Mouse (Mus musculus) midbrain, embryonic 15.5 days (tissue): ENCODE results near the gene Gna15. TPM values are rescaled to one million over a fixed set of nuclear protein-coding genes. Genes with fewer than 3 reads are reported as not detected.
A peak's percentile ranks its signal among the peaks of the same experiment; 100 is the strongest.

Experiments
- ATAC-seq: fragments of 200-750 bp; cut with Nextera tagmentation; replicated peaks from 2 replicates; pipeline ENCODE4 v1.8.0; 2017; ENCODE audit warnings: moderate TSS enrichment
- H3K27ac ChIP-seq: fragments of 300-500 bp; sonication (generic); 2 replicates; pipeline ENCODE4 v1.5.1; 2015; ENCODE audit warnings: mild to moderate bottlenecking, inconsistent platforms
- H3K27me3 ChIP-seq: fragments of 300-500 bp; sonication (generic); replicated peaks from 2 replicates; pipeline ENCODE4 v1.6.1; 2015; ENCODE audit warnings: inconsistent platforms
- H3K36me3 ChIP-seq: fragments of 300-500 bp; sonication (generic); replicated peaks from 2 replicates; pipeline ENCODE4 v1.6.1; 2015; ENCODE audit warnings: inconsistent platforms
- H3K4me1 ChIP-seq: fragments of 300-500 bp; sonication (generic); 2 replicates; pipeline ENCODE4 v1.6.1; 2015; ENCODE audit warnings: inconsistent platforms
- H3K4me2 ChIP-seq: fragments of 300-500 bp; sonication (generic); 2 replicates; pipeline ENCODE4 v1.6.1; 2015; ENCODE audit warnings: inconsistent platforms, mild to moderate bottlenecking, moderate library complexity
- H3K4me3 ChIP-seq: fragments of 300-500 bp; sonication (generic); 2 replicates; pipeline ENCODE4 v1.5.1; 2015; ENCODE audit warnings: mild to moderate bottlenecking, inconsistent platforms
- H3K9ac ChIP-seq: fragments of 300-500 bp; sonication (generic); 2 replicates; pipeline ENCODE4 v1.6.1; 2015; ENCODE audit warnings: mild to moderate bottlenecking, inconsistent platforms
- H3K9me3 ChIP-seq: fragments of 300-500 bp; sonication (generic); 2 replicates; pipeline ENCODE4 v1.6.1; 2016; ENCODE audit warnings: inconsistent platforms
- WGBS: fragments of 180-500 bp; shearing (Covaris S2); methylation state at CpG from one replicate; pipeline ENCODE4 v1.1.7; 2015; ENCODE audit warnings: mixed read lengths; 5-methylcytosine and 5-hydroxymethylcytosine counted together
- polyA plus RNA-seq: library from polyadenylated mRNA; unstranded; fragments of >200 nt; fragmentation: Nextera tagmentation; extraction: Ambion mirVana; gene quantifications from 2 replicates; pipeline ENCODE4 v1.2.1, GENCODE M21; 2015

Gna15 gene
- polyA plus RNA-seq, 1 experiment from 2014 or later, result 0.96 TPM

DNA sequence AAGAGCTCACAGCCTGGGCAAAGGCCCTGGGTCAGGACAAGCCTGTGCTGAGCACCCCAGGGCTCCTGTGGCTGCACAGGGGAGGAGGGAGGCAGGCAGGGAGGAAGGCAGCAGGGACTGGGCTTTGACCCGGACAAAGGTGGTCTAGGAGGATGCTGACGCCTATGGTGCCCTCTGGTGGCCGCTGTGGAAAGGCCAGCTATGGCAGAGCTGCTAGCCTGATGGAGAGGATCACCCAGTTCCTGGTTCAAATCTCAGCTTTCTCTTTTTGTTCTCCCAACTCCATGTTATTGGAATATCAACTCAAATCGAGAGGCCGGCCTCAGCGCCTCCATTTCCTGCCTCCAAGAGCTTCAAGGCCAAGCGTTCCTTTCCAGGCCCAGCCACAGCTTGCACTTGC is 26.2 kb upstream of the Gna15 start:
- Histone ChIP-seq H3K4me3 (no peak overlapping the region), H3K9me3 (no peaks in the 10 kb centered on the region), H3K36me3 (no peaks in the 10 kb centered on the region), H3K27me3 (no peaks in the 10 kb centered on the region), H3K27ac (no peak overlapping the region), H3K4me1 (peaks cover 11% of the 10 kb centered on the region), H3K4me2 (no peak overlapping the region), H3K9ac (no peak overlapping the region)
- ATAC-seq, result no peak
- 9% methylated on average over 7 of the region's 7 CpGs for WGBS

- no peaks in the 10 kb centered on the region for H3K27me3 ChIP-seq
- H3K9me3 ChIP-seq, result no peaks in the 10 kb centered on the region
- H3K36me3 ChIP-seq, result no peaks in the 10 kb centered on the region
- no peak overlapping the region for H3K27ac ChIP-seq
- no peak overlapping the region for H3K9ac ChIP-seq
- no peak for ATAC-seq
- H3K4me1 ChIP-seq, result peaks cover 15% of the 10 kb centered on the region
- WGBS, result 78% methylated on average over 5 of the region's 5 CpGs
- no peak overlapping the region for H3K4me3 ChIP-seq
- H3K4me2 ChIP-seq, result no peak overlapping the region
Measured at GRCm38 (mm10) chr10:81548944-81549343, 24.9 kb upstream of the Gna15 start.

GRCm38 (mm10) chr10:81546788-81547571 is 23.0 kb upstream of the Gna15 start:
- no peak for ATAC-seq
- Histone ChIP-seq H3K27ac (no peak overlapping the region), H3K9me3 (no peaks in the 10 kb centered on the region), H3K27me3 (no peaks in the 10 kb centered on the region), H3K9ac (no peak overlapping the region), H3K4me3 (no peak overlapping the region), H3K4me2 (no peak overlapping the region), H3K4me1 (peaks cover 35% of the 10 kb centered on the region), H3K36me3 (no peaks in the 10 kb centered on the region)
- 89% methylated on average over 13 of the region's 13 CpGs for WGBS

- 86% methylated on average over 5 of the region's 5 CpGs for WGBS
- Histone ChIP-seq H3K4me3 (no peak overlapping the region), H3K4me2 (no peak overlapping the region), H3K9ac (no peak overlapping the region), H3K27me3 (no peaks in the 10 kb centered on the region), H3K27ac (no peak overlapping the region), H3K36me3 (no peaks in the 10 kb centered on the region), H3K9me3 (no peaks in the 10 kb centered on the region), H3K4me1 (peaks cover 35% of the 10 kb centered on the region)
- ATAC-seq, result no peak
Measured at GRCm38 (mm10) chr10:81546332-81546731, 22.3 kb upstream of the Gna15 start.

GRCm38 (mm10) chr10:81545161-81545747 is 21.2 kb upstream of the Gna15 start, which contains the start of gene Gna11:
Gene Gna11 (minus strand): TSS chr10:81545190.
- under 1% methylated on average over 59 of the region's 59 CpGs for WGBS
- Histone ChIP-seq H3K27ac (peak within 1 kb of the TSS; percentile 89), H3K4me1 (peaks cover 37% of the 10 kb centered on the region), H3K36me3 (no peaks in the 10 kb centered on the region), H3K4me2 (peak within 1 kb of the TSS; percentile 82), H3K9me3 (no peaks in the 10 kb centered on the region), H3K4me3 (peak within 1 kb of the TSS; percentile 76), H3K27me3 (no peaks in the 10 kb centered on the region), H3K9ac (peak within 1 kb of the TSS; percentile 77)
- ATAC-seq, result peak; percentile 97

DNA sequence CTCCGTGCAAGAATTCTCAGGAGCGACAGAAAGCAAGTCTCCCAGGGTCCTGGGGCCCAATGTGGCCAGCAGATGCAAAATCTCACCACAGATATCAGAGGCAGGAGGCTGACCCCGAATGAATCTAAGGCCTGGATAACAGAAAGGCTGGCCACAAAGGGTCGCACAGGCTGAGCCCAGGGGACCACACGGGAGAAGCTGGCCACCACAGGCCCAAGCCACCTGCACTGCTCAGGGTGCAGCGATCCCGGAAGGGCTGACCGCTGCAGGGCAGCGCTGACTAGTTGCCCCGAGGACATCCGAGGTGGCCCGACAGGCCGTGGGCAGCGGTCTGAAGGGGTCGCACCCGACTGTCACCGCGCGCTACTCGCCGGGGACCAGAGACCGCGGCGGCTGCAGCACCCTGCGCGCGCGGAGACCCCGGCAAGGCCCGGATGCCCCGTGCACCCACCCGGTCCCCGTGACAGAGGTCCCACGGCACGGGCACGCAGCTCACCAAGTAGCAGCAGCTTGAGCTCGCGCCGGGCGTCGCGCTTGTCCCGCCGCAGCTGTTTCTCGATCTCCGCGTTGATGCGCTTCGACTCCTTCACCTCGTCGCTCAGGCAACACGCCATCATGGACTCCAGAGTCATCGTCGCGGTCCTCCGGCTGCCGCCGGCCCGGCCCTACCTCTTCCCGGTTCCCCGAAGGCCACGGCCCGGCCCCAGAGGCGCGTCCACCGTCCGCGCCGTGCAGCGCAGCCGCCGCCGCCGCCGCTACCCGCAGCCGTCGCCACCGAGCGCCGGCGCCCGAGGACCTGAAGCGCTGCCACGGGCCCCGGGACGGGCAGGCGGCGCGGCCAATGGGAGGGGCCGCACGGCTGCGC is 20.5 kb upstream of the Gna15 start:
- Histone ChIP-seq H3K4me2 (peak overlapping the region; percentile 82), H3K36me3 (no peaks in the 10 kb centered on the region), H3K9me3 (no peaks in the 10 kb centered on the region), H3K27me3 (no peaks in the 10 kb centered on the region), H3K27ac (peak overlapping the region; percentile 89), H3K4me3 (peak overlapping the region; percentile 76), H3K9ac (peak overlapping the region; percentile 77), H3K4me1 (peaks cover 37% of the 10 kb centered on the region)
- peak; percentile 37 for ATAC-seq
- under 1% methylated on average over 80 of the region's 93 CpGs for WGBS

GRCm38 (mm10) chr10:81543633-81544032 is 19.6 kb upstream of the Gna15 start:
- ATAC-seq, result no peak
- Histone ChIP-seq H3K27me3 (no peaks in the 10 kb centered on the region), H3K4me1 (peaks cover 37% of the 10 kb centered on the region), H3K4me3 (peak overlapping the region; percentile 76), H3K4me2 (peak overlapping the region; percentile 82), H3K36me3 (no peaks in the 10 kb centered on the region), H3K9me3 (no peaks in the 10 kb centered on the region), H3K27ac (no peak overlapping the region), H3K9ac (peak overlapping the region; percentile 77)
- 67% methylated on average over 1 of the region's 1 CpGs for WGBS

DNA sequence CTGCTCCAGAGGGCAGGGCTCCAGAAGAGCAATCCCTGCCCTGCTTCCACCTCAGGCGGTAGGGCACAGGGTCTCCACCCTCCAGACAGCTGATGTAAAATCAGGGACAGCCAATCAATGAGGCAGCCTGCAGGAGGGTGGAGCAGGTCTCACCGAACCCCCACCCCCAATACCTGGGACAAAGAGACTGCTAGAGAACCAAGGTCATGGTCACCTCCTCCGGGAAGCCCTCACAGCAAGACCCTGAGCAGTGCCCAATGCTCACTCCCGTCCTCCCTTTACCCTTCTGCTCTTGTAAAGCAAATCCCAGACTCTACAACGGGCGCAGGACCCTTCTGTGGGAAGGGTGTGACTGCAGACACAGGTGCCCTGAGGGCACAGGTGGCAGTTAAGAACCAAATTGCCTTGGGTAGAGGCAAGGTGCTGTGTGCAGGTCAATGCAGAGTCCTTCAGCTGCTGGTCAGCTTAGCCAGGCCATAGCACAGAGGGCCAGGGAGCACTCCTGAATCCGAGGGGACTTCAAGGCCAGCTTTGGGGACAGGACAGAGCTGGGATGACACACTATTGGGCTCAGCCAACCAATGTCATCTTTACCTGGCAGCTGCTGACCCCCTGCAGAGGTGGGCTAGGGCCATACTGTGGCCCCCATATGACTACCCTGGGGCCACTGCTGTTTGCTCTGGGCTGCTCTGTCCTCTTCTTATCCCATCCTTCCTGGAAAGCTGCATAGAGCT is 18.9 kb upstream of the Gna15 start:
- Histone ChIP-seq H3K27me3 (no peaks in the 10 kb centered on the region), H3K4me1 (peaks cover 37% of the 10 kb centered on the region), H3K4me2 (peak overlapping the region; percentile 82), H3K36me3 (no peaks in the 10 kb centered on the region), H3K9ac (peak overlapping the region; percentile 77), H3K4me3 (peak overlapping the region; percentile 76), H3K27ac (no peak overlapping the region), H3K9me3 (no peaks in the 10 kb centered on the region)
- 77% methylated on average over 7 of the region's 7 CpGs for WGBS
- ATAC-seq, result no peak

- Histone ChIP-seq H3K27me3 (no peaks in the 10 kb centered on the region), H3K36me3 (no peaks in the 10 kb centered on the region), H3K4me3 (no peak overlapping the region), H3K27ac (no peak overlapping the region), H3K9me3 (no peaks in the 10 kb centered on the region), H3K9ac (no peak overlapping the region), H3K4me2 (0 out of 2 replicates have a peak overlapping the region, but pooled peaks have one; percentile 82), H3K4me1 (peaks cover 37% of the 10 kb centered on the region)
- no peak for ATAC-seq
- 68% methylated on average over 10 of the region's 10 CpGs for WGBS
Measured at GRCm38 (mm10) chr10:81541803-81542202, 17.8 kb upstream of the Gna15 start.

GRCm38 (mm10) chr10:81541363-81541762 is 17.3 kb upstream of the Gna15 start:
- H3K9me3 ChIP-seq, result no peaks in the 10 kb centered on the region
- no peak overlapping the region for H3K4me2 ChIP-seq
- H3K27me3 ChIP-seq, result no peaks in the 10 kb centered on the region
- H3K4me1 ChIP-seq, result peaks cover 37% of the 10 kb centered on the region
- no peak overlapping the region for H3K4me3 ChIP-seq
- ATAC-seq, result no peak
- H3K9ac ChIP-seq, result no peak overlapping the region
- H3K36me3 ChIP-seq, result no peaks in the 10 kb centered on the region
- no peak overlapping the region for H3K27ac ChIP-seq
- WGBS, result 90% methylated on average over 5 of the region's 5 CpGs

DNA sequence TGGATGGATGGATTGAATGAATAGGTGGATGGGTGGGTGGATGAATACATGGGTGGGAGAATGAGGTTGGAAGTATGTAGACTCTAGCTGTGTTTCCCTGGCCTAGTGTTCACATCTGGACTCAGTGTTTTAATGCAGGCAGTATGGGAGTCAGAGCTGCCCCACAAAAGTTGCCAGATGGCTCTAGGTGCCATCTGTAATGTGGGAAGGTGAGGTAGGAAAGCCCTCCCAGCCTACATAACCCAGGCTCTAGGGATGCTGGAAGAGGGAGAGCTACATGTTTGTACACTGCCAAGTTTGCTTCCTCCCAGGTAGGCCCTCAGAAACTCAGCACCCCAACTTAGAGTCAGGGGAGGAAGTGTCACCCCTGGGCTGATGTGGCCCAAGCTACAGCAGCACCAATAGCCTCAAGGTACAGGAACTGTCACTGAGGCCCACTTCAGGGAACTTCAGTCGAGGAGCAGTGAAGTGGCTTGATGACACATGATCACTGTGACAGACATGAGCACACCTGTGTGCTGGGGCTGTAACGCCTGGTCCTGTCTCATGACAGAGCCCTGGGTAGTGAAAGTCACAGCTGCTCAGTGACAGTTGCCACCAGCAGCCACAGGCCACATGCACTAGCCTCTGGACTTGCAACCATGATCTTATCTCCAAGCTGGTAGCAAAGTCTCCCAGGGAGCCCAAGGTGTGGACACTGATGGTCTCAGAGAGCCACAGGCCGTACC is 14.5 kb upstream of the Gna15 start:
- 87% methylated on average over 3 of the region's 3 CpGs for WGBS
- Histone ChIP-seq H3K4me2 (no peak overlapping the region), H3K9ac (no peak overlapping the region), H3K27me3 (no peaks in the 10 kb centered on the region), H3K4me3 (no peak overlapping the region), H3K27ac (no peak overlapping the region), H3K9me3 (no peaks in the 10 kb centered on the region), H3K4me1 (peaks cover 24% of the 10 kb centered on the region), H3K36me3 (no peaks in the 10 kb centered on the region)
- no peak for ATAC-seq
